Mouse (Mus musculus) thymus, postnatal 10 days (tissue): ENCODE data around the gene Rere.

Experiments
- DNase-seq, 2 experiments: peaks; one replicate each; pipeline ENCODE4 v3.0.0; 2021; ENCODE audit warnings: low spot score in 2 of 2

Gene Rere

DNA sequence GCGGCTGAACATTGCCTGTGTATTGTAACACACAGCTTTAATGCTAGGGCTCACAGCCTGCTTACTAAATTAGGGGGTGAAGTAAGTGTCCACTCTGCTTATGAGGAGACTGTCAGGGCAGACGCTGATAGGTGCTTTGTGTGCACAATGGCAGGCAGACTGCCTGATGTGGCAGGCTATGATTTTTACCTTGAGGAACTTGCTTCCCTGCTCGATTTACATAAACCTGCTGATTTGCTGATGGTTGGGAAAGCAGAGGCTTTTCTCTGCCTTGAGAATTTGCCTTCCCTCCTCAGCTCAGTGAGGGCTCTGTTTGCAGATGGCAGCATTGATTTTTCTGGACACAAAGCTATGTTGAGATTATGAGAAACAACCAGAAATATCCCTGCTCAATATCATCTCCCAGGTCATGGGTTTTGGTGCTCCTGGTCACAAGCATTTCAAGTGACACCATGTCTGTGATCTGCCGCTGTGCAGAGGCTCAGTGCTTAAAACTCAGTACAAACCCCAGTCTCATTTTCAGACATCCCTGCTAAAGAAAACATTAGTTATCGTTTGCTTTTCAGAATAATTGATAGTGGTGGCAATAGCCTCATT lies 145.5 kb downstream of the Rere start:
- DNase-seq: no peak

GRCm38 (mm10) chr4:150428762-150429161 lies 147.3 kb downstream of the Rere start:
- DNase-seq: no peak

DNA sequence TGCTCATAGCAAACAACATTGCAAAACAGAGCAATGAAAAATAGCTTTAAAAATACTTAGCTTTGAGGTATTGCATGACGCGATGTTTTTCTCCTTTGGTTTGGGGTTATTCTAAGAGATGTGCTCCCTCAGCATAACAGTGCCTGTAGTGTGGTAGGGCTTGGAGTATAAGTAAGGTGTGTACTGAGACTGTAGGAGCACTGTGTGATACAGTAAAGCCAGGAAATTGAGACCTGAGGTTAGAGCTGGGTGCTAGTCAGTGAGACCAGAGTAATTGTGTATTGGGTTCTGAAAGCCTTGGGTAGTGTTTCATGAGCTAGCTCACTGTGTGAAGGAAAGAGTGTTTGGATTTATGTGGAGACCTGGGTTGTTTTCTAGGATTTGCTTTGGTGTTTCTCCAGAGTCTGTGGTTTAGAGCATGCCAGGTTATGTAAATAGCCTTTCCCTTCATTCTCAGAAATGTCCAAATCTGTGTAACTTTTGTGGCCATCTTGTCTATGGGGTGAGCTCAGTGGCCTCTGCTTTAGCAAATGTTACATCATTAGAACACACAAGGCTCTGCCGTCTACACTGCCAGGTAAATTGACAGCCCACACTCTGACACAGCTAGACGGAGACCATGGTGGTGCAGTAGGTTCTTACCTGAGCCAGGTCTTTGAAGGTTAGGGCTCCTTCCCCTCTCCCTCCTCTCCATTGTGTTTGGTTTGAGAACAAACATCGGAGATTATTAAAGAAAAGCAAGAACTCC lies 152.6 kb downstream of the Rere start:
- no peak for DNase-seq

- no peak for DNase-seq
These were observed 154.1 kb downstream of the Rere start for GRCm38 (mm10) chr4:150435590-150435989.

DNA sequence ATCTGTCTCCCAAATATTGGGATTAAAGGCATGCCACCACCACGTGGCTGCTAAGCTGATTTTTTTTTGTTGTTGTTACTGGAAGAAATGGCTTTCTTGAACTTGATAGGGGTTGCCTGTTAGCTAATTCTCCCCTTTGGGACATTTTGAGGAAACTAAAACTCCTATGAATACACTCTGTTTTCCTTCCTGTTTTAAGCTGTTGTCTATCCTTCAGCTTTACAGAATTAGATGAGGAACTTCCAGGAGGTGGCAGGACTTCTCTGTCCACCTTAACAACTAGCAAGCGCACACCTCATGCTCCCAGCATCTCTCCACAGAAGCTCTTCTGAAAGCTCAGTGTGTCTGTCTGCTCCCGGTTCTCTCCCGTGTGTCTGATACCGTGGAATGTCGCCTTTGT lies 157.2 kb downstream of the Rere start:
- DNase-seq: no peak

- DNase-seq: no peak
These were observed 160.5 kb downstream of the Rere start for GRCm38 (mm10) chr4:150441931-150442330.

GRCm38 (mm10) chr4:150444068-150444467 lies 162.6 kb downstream of the Rere start:
- no peak for DNase-seq

GRCm38 (mm10) chr4:150446617-150447016 lies 165.2 kb downstream of the Rere start:
- DNase-seq: no peak

- no peak for DNase-seq
These were observed 166.1 kb downstream of the Rere start for GRCm38 (mm10) chr4:150447517-150447916.

GRCm38 (mm10) chr4:150448433-150448832 lies 167.0 kb downstream of the Rere start:
- no peak for DNase-seq

DNA sequence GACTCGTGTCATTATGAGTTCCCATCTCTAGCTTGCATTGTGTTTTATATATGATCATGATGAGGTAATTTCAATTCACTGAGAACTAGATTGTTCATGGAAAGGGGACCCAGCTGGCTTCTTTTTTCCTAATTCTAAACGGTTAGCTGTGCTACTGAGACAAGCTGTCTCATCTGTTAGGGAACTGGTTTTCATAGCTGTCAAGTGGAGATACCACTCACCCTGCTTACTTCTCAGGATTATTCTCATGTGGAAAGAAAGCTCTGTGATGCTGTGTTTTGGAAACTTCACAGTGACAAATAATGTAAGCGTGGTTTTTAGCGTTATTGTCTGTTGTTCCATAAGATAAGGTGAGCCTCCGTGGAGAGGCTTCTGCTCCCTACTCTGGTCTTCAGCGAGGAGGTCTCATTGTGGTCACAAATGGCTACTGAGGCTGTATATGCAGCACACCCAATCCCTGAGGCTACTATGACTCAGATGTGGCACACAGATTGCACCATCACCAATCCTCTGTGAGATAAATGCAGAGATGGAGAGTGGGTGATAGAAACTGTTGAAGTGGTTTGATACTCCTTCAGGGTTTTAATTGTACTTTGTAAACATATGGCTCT lies 168.7 kb downstream of the Rere start:
- DNase-seq: no peak

DNA sequence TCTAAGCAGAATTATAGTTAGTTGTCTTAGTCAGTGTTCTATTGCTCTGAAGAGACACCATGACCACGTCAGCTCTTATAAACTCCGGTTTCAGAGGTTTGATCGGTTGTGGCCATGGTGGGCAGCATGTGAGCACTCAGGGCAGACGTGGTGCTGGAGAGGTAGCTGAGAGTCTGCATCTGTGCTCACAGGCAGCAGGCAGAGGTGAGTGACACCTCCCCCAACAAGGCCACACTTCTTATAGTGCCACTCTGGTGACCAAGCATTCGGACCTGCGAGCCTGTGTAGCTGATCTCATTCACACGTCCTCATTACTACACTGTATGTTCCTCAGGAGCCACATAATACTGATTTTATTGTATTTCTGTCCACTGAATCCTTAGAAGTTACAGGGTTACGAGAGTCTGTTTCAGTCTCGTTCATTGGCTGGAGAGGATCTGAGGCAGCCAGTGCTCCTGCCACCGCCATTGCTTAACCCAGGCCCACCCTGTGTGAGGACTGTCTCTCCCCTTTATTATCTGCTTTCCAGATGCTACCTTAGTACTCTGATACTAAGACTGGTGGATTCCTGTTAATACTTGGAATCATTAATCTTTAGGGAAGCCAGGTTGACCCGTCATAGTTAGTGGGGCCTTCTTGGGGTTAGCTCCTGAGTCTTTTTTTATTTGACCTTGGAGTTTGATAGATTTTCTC lies 170.9 kb downstream of the Rere start:
- DNase-seq: no peak

DNA sequence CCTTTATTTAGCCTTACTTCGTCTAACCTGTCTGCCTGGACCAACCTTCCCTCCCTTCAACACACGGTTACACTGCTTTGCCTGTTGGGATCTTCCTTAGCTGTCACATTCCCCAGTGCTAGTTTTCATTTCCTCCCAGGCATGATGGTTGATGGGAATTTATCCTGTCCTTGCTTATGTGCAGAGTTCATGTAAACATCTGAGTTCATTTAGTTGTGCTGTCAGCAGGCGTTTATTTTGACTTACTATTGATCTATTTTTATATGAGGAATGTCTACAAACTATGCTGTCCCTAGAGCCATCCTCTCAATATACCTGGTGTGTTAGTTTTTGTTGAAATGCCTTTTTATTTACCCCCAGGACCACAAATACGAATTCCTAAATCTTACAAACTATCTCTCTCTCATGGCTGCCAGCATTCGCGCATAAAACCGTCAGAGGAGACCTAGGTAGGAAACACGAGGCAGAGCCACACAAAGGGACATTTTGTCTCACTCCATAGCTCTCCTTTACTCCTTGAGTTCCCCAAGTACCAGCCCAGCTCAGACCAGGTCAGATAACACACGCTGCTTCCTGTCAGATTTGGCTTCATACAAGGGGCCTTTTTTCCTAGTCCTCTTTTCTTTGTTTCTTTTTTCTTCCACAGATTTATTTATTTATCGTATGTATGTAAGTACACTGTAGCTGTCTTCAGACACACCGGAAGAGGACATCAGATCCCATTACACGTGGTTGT lies 173.3 kb downstream of the Rere start:
- no peak for DNase-seq

- no peak for DNase-seq
These were observed 174.3 kb downstream of the Rere start for GRCm38 (mm10) chr4:150455750-150456149.

GRCm38 (mm10) chr4:150456452-150456851 lies 175.0 kb downstream of the Rere start:
- DNase-seq: no peak

DNA sequence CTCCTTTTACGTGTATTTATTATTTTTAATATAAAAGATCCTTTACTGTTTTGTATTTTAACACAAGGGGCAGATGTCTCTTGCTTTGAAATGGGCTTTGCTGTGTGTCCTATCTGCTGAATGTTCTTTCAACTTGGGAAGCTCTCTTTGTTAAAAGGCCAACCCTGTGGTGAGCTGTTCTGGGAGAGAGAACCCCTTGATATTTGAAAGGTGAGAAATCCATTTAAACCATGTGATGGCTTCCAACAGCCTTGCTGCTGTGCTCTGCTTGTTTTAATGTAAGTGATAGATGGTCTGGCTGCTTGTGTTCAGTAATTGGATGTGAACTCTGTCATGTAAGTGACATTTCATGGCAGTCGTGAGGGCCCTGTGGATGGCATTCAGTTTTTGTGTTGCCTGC lies 175.4 kb downstream of the Rere start:
- no peak for DNase-seq

GRCm38 (mm10) chr4:150457353-150457752 lies 175.9 kb downstream of the Rere start:
- DNase-seq: no peak

GRCm38 (mm10) chr4:150457771-150458170 lies 176.3 kb downstream of the Rere start:
- DNase-seq: no peak

GRCm38 (mm10) chr4:150459022-150459794 lies 177.8 kb downstream of the Rere start:
- DNase-seq: no peak

- DNase-seq: no peak
These were observed 179.0 kb downstream of the Rere start for GRCm38 (mm10) chr4:150460451-150460850.

- no peak for DNase-seq
These were observed 179.6 kb downstream of the Rere start for GRCm38 (mm10) chr4:150461011-150461410.
